Mouse (Mus musculus) forebrain, postnatal 0 days (tissue): ENCODE data around the gene Plcb4. TPM values are rescaled to one million over a fixed set of nuclear protein-coding genes. Genes with fewer than 3 reads are reported as not detected.

ENCODE experiments used
- ATAC-seq: fragments of 200-750 bp; cut with Nextera tagmentation; 2 replicates; pipeline ENCODE4 v1.8.0; 2017; ENCODE audit warnings: mild to moderate bottlenecking, moderate library complexity
- DNase-seq: peaks from one replicate; pipeline ENCODE4 v3.0.0-alpha.2; 2015
- H3K27ac ChIP-seq: fragments of 300-500 bp; sonication (generic); 2 replicates; pipeline ENCODE4 v1.5.1; 2014; ENCODE audit warnings: low read depth, mild to moderate bottlenecking, antibody characterized with exemption, low read length, moderate library complexity, mixed read lengths
- H3K27me3 ChIP-seq: fragments of 300-500 bp; sonication (generic); 2 replicates; pipeline ENCODE4 v1.6.1; 2014; ENCODE audit warnings: mild to moderate bottlenecking, low read length, mixed read lengths; ENCODE audit not compliant: insufficient read depth
- H3K36me3 ChIP-seq: fragments of 300-500 bp; sonication (generic); 2 replicates; pipeline ENCODE4 v1.6.1; 2014; ENCODE audit warnings: mild to moderate bottlenecking, moderate library complexity; ENCODE audit not compliant: insufficient read depth
- H3K4me1 ChIP-seq: fragments of 300-500 bp; sonication (generic); 2 replicates; pipeline ENCODE4 v1.6.1; 2014; ENCODE audit warnings: antibody characterized with exemption; ENCODE audit not compliant: insufficient read depth
- H3K4me2 ChIP-seq: fragments of 300-500 bp; sonication (generic); 2 replicates; pipeline ENCODE4 v1.6.1; 2014; ENCODE audit warnings: low read depth, mild to moderate bottlenecking, moderate library complexity
- H3K4me3 ChIP-seq: fragments of 300-500 bp; sonication (generic); 2 replicates; pipeline ENCODE4 v1.5.1; 2014; ENCODE audit warnings: low read depth, low read length, mixed read lengths
- H3K9ac ChIP-seq: fragments of 300-500 bp; sonication (generic); 2 replicates; pipeline ENCODE4 v1.6.1; 2014; ENCODE audit warnings: mild to moderate bottlenecking
- H3K9me3 ChIP-seq: fragments of 300-500 bp; sonication (generic); 2 replicates; pipeline ENCODE4 v1.6.1; 2016; ENCODE audit warnings: low read length
- CTCF ChIP-seq: sonication (generic); IDR thresholded peaks from 2 replicates; pipeline ENCODE4 v1.5.1; 2016; ENCODE audit warnings: antibody characterized with exemption, control low read depth, low read depth
- WGBS: fragments of 180-500 bp; shearing (Covaris S2); extraction: QIAGEN DNeasy Blood & Tissue Kit; methylation state at CpG from one replicate; pipeline ENCODE4 v1.1.7; 2014; 5-methylcytosine and 5-hydroxymethylcytosine counted together
- polyA plus RNA-seq: library from polyadenylated mRNA; unstranded; fragments of >200 nt; fragmentation: Nextera tagmentation; extraction: Ambion mirVana; gene quantifications from 2 replicates; pipeline ENCODE4 v1.2.1, GENCODE M21; 2015
- total RNA-seq: library from RNA; depleted of rRNA; stranded (reverse); fragments of >200 nt; gene quantifications from 2 replicates; pipeline ENCODE4 v1.2.3, GENCODE M21; 2014

Gene Plcb4
- total and polyA plus RNA-seq, 2 experiments from 2014 or later: 15.5 to 39.7 TPM

DNA sequence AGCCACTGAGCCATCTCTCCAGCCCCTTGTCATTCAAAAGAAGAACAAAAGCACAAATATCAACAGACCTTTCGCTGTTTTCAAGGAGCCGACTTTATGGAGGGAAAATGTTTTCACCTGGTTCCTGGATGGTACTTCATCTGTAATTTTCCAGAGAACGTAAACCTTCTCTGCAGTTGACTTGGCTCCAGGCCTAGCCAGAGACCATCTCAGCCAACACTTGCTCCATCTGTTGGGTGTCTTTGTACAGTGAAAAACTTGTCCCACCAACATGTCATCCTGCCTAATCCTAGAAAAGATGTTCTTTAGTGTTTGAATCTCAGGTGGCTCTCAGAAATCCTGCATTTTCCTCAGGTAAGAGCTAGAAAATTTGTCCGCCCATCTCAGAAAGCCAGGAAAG is 6.4 kb upstream of the Plcb4 start:
- Histone ChIP-seq H3K9me3 (no peaks in the 10 kb centered on the region), H3K27me3 (no peaks in the 10 kb centered on the region), H3K4me3 (no peak overlapping the region), H3K4me1 (no peaks in the 10 kb centered on the region), H3K4me2 (no peak overlapping the region), H3K27ac (no peak overlapping the region), H3K36me3 (no peaks in the 10 kb centered on the region), H3K9ac (no peak overlapping the region)
- 79% methylated on average over 4 of the region's 4 CpGs for WGBS
- TF ChIP-seq CTCF: no peak
- ATAC-seq (no peak), DNase-seq (no peak)

DNA sequence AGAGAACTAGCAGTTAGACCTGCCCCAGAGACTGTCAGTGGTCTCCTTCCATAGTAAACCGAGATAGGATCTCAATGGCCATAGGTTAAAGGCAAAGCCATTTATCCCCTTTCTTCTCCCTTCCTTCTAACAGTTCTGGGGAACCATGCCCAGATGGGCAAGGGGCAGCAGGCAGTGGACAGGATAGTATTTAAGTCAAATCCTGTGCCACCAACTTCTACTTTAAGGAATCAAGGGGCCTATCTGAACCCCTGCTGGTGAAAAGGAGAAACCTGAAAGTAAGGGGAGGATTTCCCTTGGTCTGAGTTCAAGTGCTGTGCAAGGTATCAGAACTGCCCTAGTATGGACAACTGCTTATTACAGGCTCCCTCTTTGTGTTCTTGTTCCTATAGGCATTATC is 2.9 kb upstream of the Plcb4 start:
- Histone ChIP-seq H3K4me2 (no peak overlapping the region), H3K4me1 (0 out of 2 replicates have a peak, but pooled peaks cover 4% of the 10 kb centered on the region), H3K9me3 (no peaks in the 10 kb centered on the region), H3K36me3 (no peaks in the 10 kb centered on the region), H3K27me3 (no peaks in the 10 kb centered on the region), H3K27ac (no peak overlapping the region), H3K9ac (no peak overlapping the region), H3K4me3 (no peak overlapping the region)
- TF ChIP-seq CTCF: no peak
- ATAC-seq (no peak), DNase-seq (no peak)
- 78% methylated on average over 1 of the region's 1 CpGs for WGBS

DNA sequence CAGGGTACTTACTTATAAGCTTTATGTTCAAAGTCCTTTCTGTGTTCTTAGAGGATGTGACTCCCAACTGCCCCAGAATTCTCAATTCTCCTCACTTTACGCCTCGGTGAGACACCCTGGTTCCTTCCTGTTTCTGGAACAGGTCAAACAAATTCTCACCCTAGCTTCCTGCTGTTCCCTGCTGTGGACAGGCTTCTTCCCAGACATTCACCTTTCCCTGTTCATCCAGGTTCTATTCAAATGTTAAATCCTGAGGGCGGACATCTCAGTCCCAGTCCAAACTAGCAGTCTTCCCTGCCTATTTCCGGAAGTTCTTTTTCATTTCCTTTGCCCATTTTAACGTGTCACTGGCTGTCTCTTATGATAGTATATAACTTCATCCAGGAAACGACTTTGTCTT is 2.2 kb upstream of the Plcb4 start:
- Histone ChIP-seq H3K9ac (no peak overlapping the region), H3K36me3 (no peaks in the 10 kb centered on the region), H3K27me3 (no peaks in the 10 kb centered on the region), H3K4me3 (no peak overlapping the region), H3K4me1 (0 out of 2 replicates have a peak, but pooled peaks cover 4% of the 10 kb centered on the region), H3K4me2 (no peak overlapping the region), H3K9me3 (no peaks in the 10 kb centered on the region), H3K27ac (no peak overlapping the region)
- 81% methylated on average over 6 of the region's 6 CpGs for WGBS
- no peak for TF ChIP-seq CTCF
- ATAC-seq (no peak), DNase-seq (no peak)

DNA sequence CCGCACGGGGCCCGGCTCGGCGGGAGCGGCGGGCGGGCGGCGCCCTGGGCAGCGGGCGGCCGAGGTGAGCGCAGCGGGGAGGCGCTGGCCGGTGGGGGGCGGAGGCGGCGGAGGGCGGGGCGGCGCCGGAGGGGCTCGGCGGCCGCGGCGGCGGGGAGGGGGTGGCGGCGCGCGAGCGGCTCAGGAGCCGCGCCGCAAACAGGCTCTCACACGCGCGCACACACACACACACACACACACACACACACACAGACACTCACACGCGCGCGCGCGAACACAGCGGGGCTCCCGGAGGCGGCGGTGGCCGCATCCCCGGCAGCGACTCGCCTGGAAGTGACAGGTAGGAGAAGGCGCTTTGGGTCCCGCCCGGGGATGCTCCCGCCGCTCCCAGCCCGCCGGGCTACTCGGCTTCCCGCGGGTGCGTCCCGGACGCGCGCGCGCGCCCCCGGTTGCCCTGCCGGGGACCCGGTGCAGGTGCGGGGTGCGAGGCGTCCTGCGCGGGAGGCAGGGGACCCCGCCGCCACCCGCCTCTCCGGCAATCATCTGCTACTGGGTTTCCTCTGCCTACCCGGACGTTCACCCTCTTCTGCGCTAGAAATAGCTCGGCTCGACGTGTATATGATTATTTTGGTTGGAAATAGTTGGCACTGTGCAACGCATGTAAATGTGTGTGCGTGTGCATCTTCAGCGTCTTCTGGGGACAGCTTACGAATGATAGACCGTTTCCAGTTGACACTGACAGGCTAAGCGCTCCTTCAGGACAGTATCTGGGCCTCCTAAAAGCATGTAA is 775 bp downstream of the Plcb4 start:
- TF ChIP-seq CTCF: no peak
- DNase-seq: peak; percentile 76

DNA sequence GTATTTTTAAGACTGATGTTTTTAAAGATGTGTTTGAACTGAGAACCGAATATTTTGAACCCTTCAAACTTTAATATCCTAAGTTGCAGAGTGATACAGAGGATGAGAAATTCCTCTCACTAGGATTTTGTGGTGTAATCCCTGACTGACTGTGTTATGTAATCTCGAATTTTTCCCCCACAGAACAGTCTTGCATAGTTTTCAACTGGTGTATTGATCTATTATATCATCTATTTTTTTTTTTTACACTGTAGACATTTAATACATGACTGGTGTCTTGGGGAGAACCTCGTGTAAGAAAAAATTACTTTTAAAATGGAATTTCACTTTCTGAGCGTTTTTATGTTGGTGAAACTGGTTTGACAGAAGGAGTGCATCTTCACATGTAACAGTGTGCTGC is 2.0 kb downstream of the Plcb4 start:
- TF ChIP-seq CTCF: no peak
- Histone ChIP-seq H3K36me3 (no peaks in the 10 kb centered on the region), H3K27me3 (no peaks in the 10 kb centered on the region), H3K9me3 (no peaks in the 10 kb centered on the region), H3K9ac (no peak overlapping the region), H3K4me3 (no peak overlapping the region), H3K27ac (no peak overlapping the region), H3K4me1 (0 out of 2 replicates have a peak, but pooled peaks cover 4% of the 10 kb centered on the region), H3K4me2 (peak overlapping the region; percentile 70; the same call in 1 of the 2 replicates)
- DNase-seq (no peak), ATAC-seq (no peak)
- WGBS: 53% methylated on average over 4 of the region's 4 CpGs

More for the DNA sequence above, 775 bp downstream of the Plcb4 start:
- H3K9ac ChIP-seq: peak overlapping the region; percentile 79
- H3K36me3 ChIP-seq: no peaks in the 10 kb centered on the region
- 5% methylated on average over 62 of the region's 97 CpGs for WGBS
- H3K4me1 ChIP-seq: 0 out of 2 replicates have a peak, but pooled peaks cover 4% of the 10 kb centered on the region
- no peaks in the 10 kb centered on the region for H3K27me3 ChIP-seq
- peak overlapping the region; percentile 70 for H3K4me2 ChIP-seq
- ATAC-seq: peak; percentile 50
- peak overlapping the region; percentile 83 for H3K4me3 ChIP-seq
- no peaks in the 10 kb centered on the region for H3K9me3 ChIP-seq
- H3K27ac ChIP-seq: peak overlapping the region; percentile 95

DNA sequence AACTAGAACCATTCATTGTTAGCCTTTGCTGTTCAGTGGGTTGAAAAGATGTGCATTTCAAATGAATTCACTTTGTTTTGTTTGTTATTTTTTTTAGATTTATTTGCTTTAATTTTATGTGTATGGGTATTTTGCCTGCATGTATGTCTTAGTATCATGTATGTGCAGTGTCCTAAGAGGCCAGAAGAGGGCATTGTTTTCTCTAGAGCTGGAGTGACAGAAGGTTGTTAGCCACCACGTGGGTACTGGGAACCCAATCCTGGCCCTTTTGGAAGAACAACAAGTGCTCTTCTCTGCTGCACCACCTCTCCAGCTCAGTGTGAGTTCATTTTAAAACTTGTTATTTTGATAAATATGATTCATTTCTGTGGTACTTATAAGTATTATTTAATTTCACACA is 5.0 kb downstream of the Plcb4 start:
- H3K9ac ChIP-seq: no peak overlapping the region
- H3K27ac ChIP-seq: no peak overlapping the region
- H3K9me3 ChIP-seq: no peaks in the 10 kb centered on the region
- ATAC-seq (no peak), DNase-seq (no peak)
- 89% methylated on average over 1 of the region's 1 CpGs for WGBS
- H3K27me3 ChIP-seq: no peaks in the 10 kb centered on the region
- H3K4me2 ChIP-seq: no peak overlapping the region
- no peak overlapping the region for H3K4me3 ChIP-seq
- H3K4me1 ChIP-seq: 0 out of 2 replicates have a peak, but pooled peaks cover 4% of the 10 kb centered on the region
- no peaks in the 10 kb centered on the region for H3K36me3 ChIP-seq
- TF ChIP-seq CTCF: no peak

DNA sequence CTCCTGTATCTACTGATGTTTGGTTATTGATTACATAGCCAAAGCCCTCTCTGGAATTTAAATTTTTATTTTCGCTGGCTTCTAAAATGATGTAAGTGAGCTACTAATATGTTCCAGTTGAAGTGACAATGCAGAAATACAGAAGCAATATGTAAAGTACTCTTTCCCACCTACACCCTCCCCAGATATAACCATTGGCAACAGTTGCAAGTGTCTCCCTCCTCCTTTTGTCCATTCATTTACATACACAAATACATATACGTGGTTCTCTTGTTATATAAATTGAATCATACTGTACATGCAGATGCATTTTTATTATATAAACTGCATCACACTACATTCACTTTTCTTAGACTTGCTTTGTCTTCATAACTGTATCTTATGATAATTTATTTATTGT is 8.7 kb downstream of the Plcb4 start:
- no peaks in the 10 kb centered on the region for H3K4me1 ChIP-seq
- H3K27me3 ChIP-seq: no peaks in the 10 kb centered on the region
- no peaks in the 10 kb centered on the region for H3K36me3 ChIP-seq
- WGBS: 93% methylated on average over 2 of the region's 2 CpGs
- no peak overlapping the region for H3K9ac ChIP-seq
- TF ChIP-seq CTCF: no peak
- H3K9me3 ChIP-seq: no peaks in the 10 kb centered on the region
- no peak overlapping the region for H3K4me2 ChIP-seq
- no peak for DNase-seq
- no peak overlapping the region for H3K27ac ChIP-seq
- no peak overlapping the region for H3K4me3 ChIP-seq
- no peak for ATAC-seq
